Mouse (Mus musculus) lung, embryonic 15.5 days (tissue): ENCODE data around the gene Utp15. TPM values are rescaled to one million over a fixed set of nuclear protein-coding genes. Genes with fewer than 3 reads are reported as not detected.

Experiments used
- ATAC-seq: fragments of 200-750 bp; cut with Nextera tagmentation; 2 replicates; pipeline ENCODE4 v1.8.0; 2017; ENCODE audit warnings: moderate number of reproducible peaks, borderline replicate concordance; ENCODE audit not compliant: low FRiP score, low TSS enrichment; ENCODE audit errors: extremely low read depth
- H3K27ac ChIP-seq: fragments of 300-500 bp; sonication (generic); 2 replicates; pipeline ENCODE4 v1.5.1; 2015; ENCODE audit warnings: moderate library complexity, mild to moderate bottlenecking, inconsistent platforms
- H3K27me3 ChIP-seq: fragments of 300-500 bp; sonication (generic); 2 replicates; pipeline ENCODE4 v1.6.1; 2015; ENCODE audit warnings: inconsistent platforms
- H3K36me3 ChIP-seq: fragments of 300-500 bp; sonication (generic); 2 replicates; pipeline ENCODE4 v1.6.1; 2015; ENCODE audit warnings: inconsistent platforms
- H3K4me1 ChIP-seq: fragments of 300-500 bp; sonication (generic); 2 replicates; pipeline ENCODE4 v1.6.1; 2015; ENCODE audit warnings: inconsistent platforms
- H3K4me2 ChIP-seq: fragments of 300-500 bp; sonication (generic); 2 replicates; pipeline ENCODE4 v1.6.1; 2015; ENCODE audit warnings: inconsistent platforms, mild to moderate bottlenecking, moderate library complexity
- H3K4me3 ChIP-seq: fragments of 300-500 bp; sonication (generic); 2 replicates; pipeline ENCODE4 v1.5.1; 2015; ENCODE audit warnings: mild to moderate bottlenecking, inconsistent platforms
- H3K9ac ChIP-seq: fragments of 300-500 bp; sonication (generic); 2 replicates; pipeline ENCODE4 v1.6.1; 2015; ENCODE audit warnings: inconsistent platforms
- H3K9me3 ChIP-seq: fragments of 300-500 bp; sonication (generic); 2 replicates; pipeline ENCODE4 v1.6.1; 2016; ENCODE audit warnings: inconsistent platforms
- WGBS: fragments of 180-500 bp; shearing (Covaris S2); methylation state at CpG from one replicate; pipeline ENCODE4 v1.1.7; 2015; 5-methylcytosine and 5-hydroxymethylcytosine counted together
- polyA plus RNA-seq: library from polyadenylated mRNA; unstranded; fragments of >200 nt; fragmentation: Nextera tagmentation; extraction: Ambion mirVana; gene quantifications from 2 replicates; pipeline ENCODE4 v1.2.1, GENCODE M21; 2015

Gene Utp15
- polyA plus RNA-seq, result 32.6 and 33.0 TPM in 2 replicates

DNA sequence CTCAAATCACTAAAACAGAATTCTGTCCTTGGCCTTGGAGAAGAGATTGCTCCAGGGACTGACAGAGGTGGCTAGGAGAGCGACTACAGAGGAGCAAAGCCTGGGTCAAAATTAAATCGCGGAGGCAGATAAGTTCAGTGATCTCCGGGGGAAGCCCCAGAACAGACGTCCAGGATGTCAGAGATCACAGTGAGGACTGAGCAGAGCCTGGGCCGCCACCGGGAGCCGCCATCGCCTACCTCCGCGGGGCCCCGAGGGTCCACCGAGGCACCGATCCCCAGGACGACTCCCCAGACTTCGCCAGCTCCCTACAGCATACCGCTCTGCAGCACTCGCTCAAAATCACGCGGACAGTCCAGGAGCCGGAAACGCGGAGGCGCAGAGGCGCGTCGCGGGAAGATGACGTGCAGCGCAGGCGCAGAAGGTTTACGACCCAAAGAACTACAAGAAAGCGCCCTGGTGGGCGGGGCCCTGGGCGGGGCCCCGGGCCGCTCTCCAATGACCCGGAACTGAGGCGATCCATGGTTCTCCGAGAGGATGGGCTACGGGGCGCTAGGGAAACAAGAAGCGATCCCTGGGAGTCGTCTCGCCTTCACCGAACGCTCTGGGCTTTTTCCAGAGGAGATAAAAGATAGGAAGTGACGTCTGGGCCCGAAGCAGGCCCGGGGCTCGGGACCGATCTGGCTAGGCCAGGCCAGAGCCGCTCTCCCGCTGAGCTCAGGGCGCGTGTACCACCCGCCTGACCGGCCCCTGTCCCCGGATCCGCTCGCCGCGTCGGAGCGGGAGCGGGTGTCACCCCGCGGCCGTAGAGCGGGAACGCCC, at the start of gene Utp15, which contains the start of gene Ankra2:
TSS of gene Utp15 (minus strand) at position 406 of the 822 bp plus-strand sequence.
TSS of gene Ankra2 (plus strand) at position 439 of the 822 bp plus-strand sequence.
- Histone ChIP-seq H3K36me3 (peaks cover 22% of the 10 kb centered on the region; the same call in 1 of the 2 replicates), H3K4me2 (peak within 1 kb of the TSS; percentile 79), H3K4me3 (peak within 1 kb of the TSS; percentile 66), H3K9me3 (no peaks in the 10 kb centered on the region), H3K27me3 (no peaks in the 10 kb centered on the region), H3K27ac (peak within 1 kb of the TSS; percentile 90), H3K9ac (peak within 1 kb of the TSS; percentile 80), H3K4me1 (peaks cover 16% of the 10 kb centered on the region)
- WGBS, result under 1% methylated on average over 70 of the region's 71 CpGs
- peak; percentile 99 for ATAC-seq

DNA sequence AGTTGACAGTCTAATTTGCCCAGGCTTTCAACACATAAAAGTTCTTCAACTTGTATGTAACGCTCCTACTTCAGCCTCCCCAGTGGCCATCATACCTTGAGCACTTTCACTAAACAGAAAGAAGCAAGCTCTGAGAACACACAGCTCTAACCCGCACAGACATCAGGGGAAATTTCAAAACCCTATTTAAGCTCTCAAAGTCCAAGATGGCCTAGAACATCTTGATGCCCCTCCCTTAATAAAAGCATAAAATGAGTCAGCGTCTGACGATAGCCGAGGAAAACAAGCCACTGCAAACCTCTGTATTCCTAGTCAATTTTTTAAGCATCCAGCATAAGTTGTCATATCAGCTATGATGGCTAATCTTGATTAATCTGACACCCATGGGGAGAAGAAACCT, 48.8 kb upstream of the Utp15 start:
- Histone ChIP-seq H3K27ac (no peak overlapping the region), H3K4me3 (no peak overlapping the region), H3K4me1 (peaks cover 19% of the 10 kb centered on the region), H3K27me3 (no peaks in the 10 kb centered on the region), H3K36me3 (peaks cover 54% of the 10 kb centered on the region), H3K9me3 (no peaks in the 10 kb centered on the region), H3K4me2 (no peak overlapping the region), H3K9ac (no peak overlapping the region)
- 93% methylated on average over 5 of the region's 5 CpGs for WGBS
- no peak for ATAC-seq

DNA sequence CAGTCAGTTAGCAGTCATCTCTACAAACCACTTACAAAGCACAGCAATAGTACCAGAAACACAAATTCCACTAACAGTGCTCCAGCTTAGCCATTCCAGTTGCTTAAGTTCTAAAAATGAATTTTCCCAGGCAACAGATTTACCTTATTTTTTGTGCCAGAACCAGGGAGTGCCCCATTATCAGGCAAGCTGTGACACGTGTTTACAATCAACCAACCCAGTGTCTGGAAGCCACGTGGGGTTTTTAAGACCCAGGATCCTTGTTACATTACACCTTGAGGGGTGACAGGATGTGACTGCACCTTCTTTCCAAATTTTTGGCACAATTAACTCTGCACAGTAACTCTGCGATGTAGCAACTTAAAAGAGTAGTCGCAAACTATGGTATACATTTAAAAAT, 45.9 kb upstream of the Utp15 start:
- Histone ChIP-seq H3K27ac (no peak overlapping the region), H3K4me1 (peaks cover 12% of the 10 kb centered on the region), H3K36me3 (peaks cover 49% of the 10 kb centered on the region), H3K4me2 (no peak overlapping the region), H3K9ac (no peak overlapping the region), H3K27me3 (no peaks in the 10 kb centered on the region), H3K9me3 (no peaks in the 10 kb centered on the region), H3K4me3 (no peak overlapping the region)
- no peak for ATAC-seq
- 75% methylated on average over 4 of the region's 4 CpGs for WGBS

DNA sequence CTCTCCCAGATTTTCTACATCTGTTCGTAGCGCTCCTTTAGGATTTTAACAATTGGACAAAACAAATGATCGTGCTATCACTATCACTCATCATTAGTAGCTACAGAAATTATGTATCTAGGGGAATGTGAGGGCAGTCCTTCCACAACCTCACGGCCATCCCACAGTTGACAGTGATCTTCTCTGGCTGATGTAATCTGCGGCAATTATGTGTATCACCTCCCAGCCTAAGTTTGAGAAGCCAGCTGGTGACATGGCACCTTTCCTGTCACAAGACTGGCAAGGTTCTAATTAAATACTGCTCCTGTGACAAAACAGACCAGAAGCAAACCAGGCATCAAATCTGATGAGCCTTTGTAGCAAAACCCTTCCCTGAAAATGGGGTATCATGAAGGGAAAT, 45.2 kb upstream of the Utp15 start:
- WGBS, result 72% methylated on average over 5 of the region's 5 CpGs
- peaks cover 12% of the 10 kb centered on the region for H3K4me1 ChIP-seq
- no peak overlapping the region for H3K4me3 ChIP-seq
- no peak overlapping the region for H3K27ac ChIP-seq
- H3K36me3 ChIP-seq, result peaks cover 48% of the 10 kb centered on the region
- no peak for ATAC-seq
- no peak overlapping the region for H3K9ac ChIP-seq
- no peak overlapping the region for H3K4me2 ChIP-seq
- no peaks in the 10 kb centered on the region for H3K9me3 ChIP-seq
- H3K27me3 ChIP-seq, result no peaks in the 10 kb centered on the region

DNA sequence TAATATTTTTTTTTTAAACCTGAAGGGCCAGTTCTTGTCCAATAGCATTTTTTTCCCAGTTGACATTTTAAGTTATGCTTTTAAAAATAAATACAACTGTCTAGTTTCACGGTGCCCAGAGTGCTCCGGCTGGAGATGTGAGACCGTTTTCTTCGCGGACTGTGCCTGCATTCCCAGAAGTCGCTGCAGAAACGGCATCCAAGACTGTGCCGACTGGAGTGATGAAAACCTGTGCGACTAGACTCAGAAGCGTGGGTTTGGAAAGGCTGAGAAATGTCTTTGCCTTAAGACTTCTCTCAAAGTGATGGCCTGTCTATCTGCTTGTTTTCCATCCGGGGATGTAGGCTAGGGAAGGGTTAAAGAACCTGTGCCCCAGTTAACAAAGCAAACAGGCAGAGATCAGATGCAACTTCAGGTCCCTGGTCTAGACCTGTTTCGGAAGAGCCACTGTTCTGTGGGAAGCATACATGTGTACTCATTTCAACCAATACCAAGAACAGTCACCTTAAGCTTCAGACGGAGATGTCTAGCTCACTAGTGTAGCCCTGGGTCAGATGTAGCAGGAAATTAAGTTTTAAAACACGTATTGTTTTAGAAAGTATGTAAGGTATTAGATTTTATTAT, 44.1 kb upstream of the Utp15 start:
- Histone ChIP-seq H3K27me3 (no peaks in the 10 kb centered on the region), H3K4me2 (peak overlapping the region; percentile 17; the same call in 1 of the 2 replicates), H3K36me3 (peaks cover 39% of the 10 kb centered on the region), H3K4me1 (peaks cover 11% of the 10 kb centered on the region), H3K9ac (no peak overlapping the region), H3K4me3 (no peak overlapping the region), H3K27ac (no peak overlapping the region), H3K9me3 (no peaks in the 10 kb centered on the region)
- no peak for ATAC-seq
- 27% methylated on average over 14 of the region's 14 CpGs for WGBS

DNA sequence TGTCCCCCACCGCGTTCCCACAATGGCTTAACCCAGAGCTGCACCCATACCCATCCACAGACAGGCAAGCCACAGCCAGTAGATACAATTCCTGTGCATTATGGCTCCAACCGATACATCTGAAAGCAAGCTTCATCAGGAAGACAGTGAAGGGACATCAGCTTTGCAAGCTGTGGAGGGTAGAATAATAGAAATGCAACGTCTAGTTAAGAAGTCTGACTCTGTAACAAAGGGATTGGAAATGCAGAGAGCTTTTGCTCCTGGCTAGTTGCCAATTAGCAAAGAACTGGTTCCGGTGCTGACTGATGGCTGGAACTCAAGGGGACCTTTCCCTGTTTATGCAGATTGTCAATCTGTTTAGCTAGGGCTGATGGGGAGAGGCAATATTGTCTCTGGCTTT, 43.6 kb upstream of the Utp15 start:
- Histone ChIP-seq H3K36me3 (peaks cover 33% of the 10 kb centered on the region), H3K4me3 (no peak overlapping the region), H3K9ac (no peak overlapping the region), H3K27me3 (no peaks in the 10 kb centered on the region), H3K9me3 (no peaks in the 10 kb centered on the region), H3K4me1 (peaks cover 9% of the 10 kb centered on the region), H3K4me2 (peak overlapping the region; percentile 17; the same call in 1 of the 2 replicates), H3K27ac (peak overlapping the region; percentile 32; the same call in 1 of the 2 replicates)
- 21% methylated on average over 5 of the region's 5 CpGs for WGBS
- ATAC-seq, result no peak; the same call in 1 of the 2 replicates

DNA sequence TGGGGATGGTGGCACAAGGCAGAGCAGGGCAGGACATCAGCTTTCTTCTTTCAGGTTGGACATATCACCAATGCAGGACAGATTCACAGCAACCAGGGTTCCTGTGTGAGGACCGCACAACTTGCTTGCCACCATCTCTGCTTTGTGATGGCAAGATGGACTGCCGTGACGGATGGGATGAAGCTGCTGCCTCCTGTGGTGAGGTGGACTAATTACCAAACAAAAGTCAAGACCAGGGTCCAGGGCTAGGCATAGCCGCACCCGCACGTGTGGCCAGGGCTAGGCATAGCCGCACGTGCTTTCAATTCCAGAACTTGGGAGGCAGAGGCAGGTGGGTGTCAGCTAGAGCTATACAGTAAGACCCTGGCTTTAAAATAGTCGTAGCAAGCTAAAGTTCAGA, 42.4 kb upstream of the Utp15 start:
- no peak overlapping the region for H3K4me3 ChIP-seq
- ATAC-seq, result no peak

DNA sequence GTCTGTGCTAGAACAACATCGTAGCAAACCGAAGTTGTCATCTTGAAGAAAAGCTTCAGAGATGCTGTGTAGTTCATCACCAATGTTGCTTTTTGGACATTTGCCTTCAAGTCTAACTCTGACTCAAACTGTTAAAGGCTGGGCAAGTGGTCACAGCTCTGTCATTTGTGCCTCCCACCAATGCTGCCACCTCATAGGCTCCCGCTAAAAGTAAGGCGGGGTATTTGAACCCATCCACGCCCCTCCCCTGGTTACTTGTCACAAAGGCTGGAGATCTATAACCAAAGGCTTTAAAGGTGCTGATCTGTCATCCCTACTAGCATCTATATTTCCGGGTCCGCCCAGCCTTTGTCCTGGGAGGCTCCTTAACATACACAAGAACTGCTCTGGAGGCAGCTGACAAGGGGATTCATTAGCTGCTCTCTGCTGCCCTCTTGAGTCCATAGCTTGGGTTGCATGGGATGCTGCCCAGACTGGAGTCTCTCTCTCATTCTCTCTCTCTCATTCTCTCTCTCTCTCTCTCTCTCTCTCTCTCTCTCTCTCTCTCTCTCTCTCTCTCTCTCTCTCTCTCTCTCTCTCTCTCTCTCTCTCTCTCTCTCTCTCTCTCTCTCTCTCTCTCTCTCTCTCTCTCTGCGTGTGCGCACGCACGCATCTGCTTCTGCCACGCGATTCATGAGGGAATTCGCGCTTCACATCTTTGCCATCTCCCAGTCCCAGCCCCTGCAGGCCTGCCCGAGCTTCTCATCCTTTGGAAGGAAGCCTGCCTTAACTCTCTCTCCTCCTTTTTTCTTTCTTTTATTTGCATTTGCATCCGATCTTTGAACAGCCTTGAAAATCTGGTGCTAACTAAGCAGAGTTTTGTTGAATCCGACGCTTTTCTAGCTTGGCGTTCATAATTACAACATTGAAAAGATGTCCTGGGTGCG, 36.3 kb upstream of the Utp15 start:
- no peak overlapping the region for H3K9ac ChIP-seq
- H3K27ac ChIP-seq, result no peak overlapping the region
- no peaks in the 10 kb centered on the region for H3K27me3 ChIP-seq
- ATAC-seq, result peak; percentile 73
- H3K4me2 ChIP-seq, result peak overlapping the region; percentile 41
- H3K36me3 ChIP-seq, result no peaks in the 10 kb centered on the region
- WGBS, result 48% methylated on average over 21 of the region's 21 CpGs
- no peak overlapping the region; the same call in 1 of the 2 replicates for H3K4me3 ChIP-seq
- H3K9me3 ChIP-seq, result no peaks in the 10 kb centered on the region
- H3K4me1 ChIP-seq, result no peaks in the 10 kb centered on the region

More for the DNA sequence above, 42.4 kb upstream of the Utp15 start:
- Histone ChIP-seq H3K4me1 (peaks cover 9% of the 10 kb centered on the region), H3K36me3 (peaks cover 22% of the 10 kb centered on the region), H3K9me3 (no peaks in the 10 kb centered on the region), H3K27ac (no peak overlapping the region), H3K9ac (no peak overlapping the region), H3K4me2 (no peak overlapping the region), H3K27me3 (no peaks in the 10 kb centered on the region)
- WGBS, result 90% methylated on average over 9 of the region's 9 CpGs

DNA sequence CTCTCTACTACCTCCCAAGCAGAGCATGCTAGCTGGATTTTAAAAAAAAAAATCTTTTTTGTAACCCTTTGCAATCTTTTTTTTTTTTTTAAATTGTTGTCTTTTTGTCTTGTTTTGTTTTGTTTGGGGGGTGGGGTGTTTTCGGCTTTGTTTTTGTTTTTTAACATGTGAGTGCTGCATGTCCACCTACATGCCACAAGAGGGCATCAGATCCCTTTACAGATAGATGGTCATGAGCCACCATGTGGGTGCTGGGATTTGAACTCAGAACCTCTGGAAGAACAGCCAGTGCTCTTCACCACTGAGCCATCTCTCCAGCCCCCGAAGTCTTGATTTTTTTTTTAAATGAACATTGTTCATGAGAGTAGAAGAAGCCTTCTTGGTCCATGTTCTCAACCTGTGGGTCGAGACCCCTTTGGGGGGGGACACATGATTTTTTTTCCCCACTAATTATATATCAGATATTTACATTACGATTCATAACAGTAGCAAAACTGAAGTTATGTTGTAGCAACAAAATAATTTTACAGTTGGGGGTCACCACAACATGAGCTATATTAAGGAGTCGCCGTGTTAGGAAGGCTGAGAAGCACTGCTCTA, 35.1 kb upstream of the Utp15 start:
- Histone ChIP-seq H3K4me1 (no peaks in the 10 kb centered on the region), H3K27ac (no peak overlapping the region), H3K9me3 (no peaks in the 10 kb centered on the region), H3K27me3 (no peaks in the 10 kb centered on the region), H3K36me3 (no peaks in the 10 kb centered on the region), H3K4me3 (no peak overlapping the region), H3K4me2 (no peak overlapping the region), H3K9ac (no peak overlapping the region)
- no peak for ATAC-seq
- WGBS, result 94% methylated on average over 6 of the region's 6 CpGs

DNA sequence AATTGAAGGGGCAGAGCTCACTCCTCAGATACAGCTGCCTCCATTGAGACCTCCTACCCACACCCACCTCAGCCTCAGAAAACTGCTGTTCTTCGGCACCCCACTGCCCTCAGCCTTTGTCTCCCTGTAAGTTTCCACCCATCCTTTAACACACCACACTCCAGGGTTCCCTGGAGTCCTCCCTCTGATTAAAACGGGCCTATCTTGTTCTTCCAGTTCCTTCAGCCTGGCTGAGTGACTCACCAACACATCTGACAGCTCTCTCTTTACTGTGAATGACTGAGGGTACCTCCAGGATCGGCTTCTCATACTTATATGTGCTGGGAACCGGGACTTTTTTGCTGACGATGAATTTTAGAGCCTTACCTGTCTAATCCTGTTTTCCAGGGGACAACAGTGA, 33.2 kb upstream of the Utp15 start:
- no peaks in the 10 kb centered on the region for H3K4me1 ChIP-seq
- H3K27me3 ChIP-seq, result no peaks in the 10 kb centered on the region
- H3K36me3 ChIP-seq, result no peaks in the 10 kb centered on the region
- no peaks in the 10 kb centered on the region for H3K9me3 ChIP-seq
- no peak for ATAC-seq
- H3K4me2 ChIP-seq, result no peak overlapping the region
- H3K27ac ChIP-seq, result no peak overlapping the region
- H3K4me3 ChIP-seq, result no peak overlapping the region
- 36% methylated on average over 5 of the region's 5 CpGs for WGBS
- H3K9ac ChIP-seq, result no peak overlapping the region

DNA sequence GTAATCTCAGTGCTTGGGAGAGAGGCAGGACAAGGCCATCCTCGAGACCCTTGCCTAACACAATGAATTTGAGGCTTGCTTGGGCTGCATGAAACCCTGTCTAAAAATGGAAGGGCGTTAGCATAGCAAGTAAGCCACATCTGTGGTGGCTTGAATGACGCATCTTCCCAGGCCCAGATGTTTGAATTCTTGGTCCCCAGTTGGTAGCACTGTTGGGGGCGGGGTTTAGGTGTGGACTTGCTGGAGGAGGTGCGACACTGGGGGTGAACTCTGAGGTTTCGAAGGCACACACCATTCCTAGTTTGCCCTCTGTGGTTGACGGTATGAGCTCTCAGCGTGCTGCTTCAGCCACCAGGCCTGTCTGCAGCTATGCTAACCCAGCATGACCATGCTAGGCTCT, 28.9 kb upstream of the Utp15 start:
- Histone ChIP-seq H3K36me3 (no peaks in the 10 kb centered on the region), H3K4me1 (no peaks in the 10 kb centered on the region), H3K4me2 (no peak overlapping the region), H3K4me3 (no peak overlapping the region), H3K9me3 (no peaks in the 10 kb centered on the region), H3K9ac (no peak overlapping the region), H3K27me3 (no peaks in the 10 kb centered on the region), H3K27ac (no peak overlapping the region)
- 73% methylated on average over 8 of the region's 8 CpGs for WGBS
- ATAC-seq, result no peak
